Mouse (Mus musculus) T-cell, adult 2 months (primary cell): ENCODE results near the gene Zap70.

Experiments
- DNase-seq: peaks from one replicate; pipeline ENCODE4 v3.0.0; 2022; ENCODE audit warnings: low spot score

Zap70 gene

GRCm38 (mm10) chr1:36761568-36761967, at the start of gene Zap70:
Gene Zap70, plus strand, starts transcription at chr1:36761798.
- peak; percentile 90 for DNase-seq

DNA sequence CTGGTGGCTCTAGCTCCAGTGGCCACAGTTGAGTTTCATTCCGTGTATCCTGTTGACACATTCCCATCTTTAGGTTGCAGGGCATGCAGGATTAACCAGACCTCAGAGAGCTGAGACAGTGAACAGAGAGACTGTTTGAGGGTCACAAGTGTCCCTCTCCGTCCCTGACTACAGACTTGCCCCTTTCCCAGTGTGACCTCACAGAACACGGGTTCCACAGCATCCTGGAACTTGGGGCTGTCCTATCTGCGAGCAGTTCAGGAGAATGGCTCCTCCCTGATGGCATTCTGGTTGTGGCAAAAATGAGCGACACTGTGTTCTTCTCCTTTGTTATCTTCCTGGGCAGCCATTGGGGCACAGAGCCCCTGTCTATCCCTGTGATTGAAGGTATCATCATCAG, 47.3 kb upstream of the Zap70 start, which contains the start of gene Actr1b:
Gene Actr1b, minus strand, starts transcription at position 112 of the 400 bp plus-strand sequence.
- DNase-seq = no peak

- DNase-seq = no peak
Observed at GRCm38 (mm10) chr1:36718786-36719185, 42.8 kb upstream of the Zap70 start.

DNA sequence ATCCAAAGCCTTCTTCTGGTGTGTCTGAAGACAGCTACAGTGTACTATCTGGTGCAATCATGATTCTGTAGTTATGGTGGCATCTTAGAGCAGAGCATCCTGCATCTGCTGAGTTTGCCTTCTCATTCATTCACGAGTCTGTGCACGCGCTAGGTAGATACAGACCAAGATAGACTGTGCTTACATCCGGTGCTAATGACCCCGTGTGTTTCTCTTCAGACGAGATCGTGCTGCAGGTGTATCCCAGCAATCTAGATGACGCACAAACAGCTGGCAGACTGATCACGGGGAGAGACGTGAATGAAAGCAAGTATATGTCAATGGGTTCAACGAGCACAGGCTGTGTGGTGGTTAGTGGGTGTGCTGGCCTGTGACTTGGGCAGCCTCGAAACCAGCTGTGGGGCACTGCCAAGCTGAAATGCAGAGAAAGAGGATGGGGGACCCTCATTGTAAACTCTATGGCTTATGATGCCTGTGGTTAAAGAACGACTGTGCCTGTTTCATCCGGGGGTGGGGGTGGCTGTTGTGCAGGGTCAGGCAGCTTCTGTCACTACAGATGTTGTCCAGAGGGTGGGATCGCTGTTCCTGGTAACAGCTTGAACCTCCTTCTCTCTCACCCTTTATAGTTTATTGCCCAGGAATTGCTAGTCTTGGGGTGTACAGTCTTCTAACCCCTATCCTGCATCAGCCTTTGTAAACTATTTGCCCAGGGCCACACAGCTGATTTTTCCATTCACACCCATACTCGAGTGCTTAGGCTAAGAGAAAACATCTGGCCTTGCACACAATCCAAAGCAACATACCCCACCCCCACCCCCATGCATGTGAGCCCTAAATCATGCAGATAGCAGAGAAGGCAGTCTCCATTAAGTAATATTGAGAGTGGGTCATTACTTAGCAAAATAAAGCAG, 38.2 kb upstream of the Zap70 start:
- peak; percentile 77 for DNase-seq

- DNase-seq = no peak
Observed at GRCm38 (mm10) chr1:36724057-36724431, 37.6 kb upstream of the Zap70 start.

GRCm38 (mm10) chr1:36737300-36737699, 24.3 kb upstream of the Zap70 start:
- peak; percentile 82 for DNase-seq

DNA sequence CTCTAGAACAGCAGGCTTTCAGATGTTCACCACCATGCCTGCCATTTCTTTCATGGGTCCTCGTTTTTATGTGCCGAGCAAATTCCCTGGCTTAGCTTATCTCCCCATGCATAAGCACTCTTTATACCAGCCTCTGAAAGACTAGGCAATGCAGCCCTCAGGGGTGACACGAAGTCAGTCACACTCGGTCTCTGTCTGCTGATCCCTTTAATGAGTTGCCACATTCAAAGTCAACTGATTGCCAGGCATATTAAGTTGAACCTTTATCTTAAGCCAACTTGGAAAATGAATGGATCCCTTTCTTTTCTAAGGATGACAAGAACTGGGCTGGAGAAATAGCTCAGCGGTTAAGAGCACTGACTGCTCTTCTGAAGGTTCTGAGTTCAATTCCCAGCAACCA, 22.4 kb upstream of the Zap70 start:
- DNase-seq = no peak

- no peak for DNase-seq
Observed at GRCm38 (mm10) chr1:36743046-36743445, 18.6 kb upstream of the Zap70 start.

- DNase-seq = peak; percentile 83
Observed at GRCm38 (mm10) chr1:36744268-36744944, 17.2 kb upstream of the Zap70 start.

DNA sequence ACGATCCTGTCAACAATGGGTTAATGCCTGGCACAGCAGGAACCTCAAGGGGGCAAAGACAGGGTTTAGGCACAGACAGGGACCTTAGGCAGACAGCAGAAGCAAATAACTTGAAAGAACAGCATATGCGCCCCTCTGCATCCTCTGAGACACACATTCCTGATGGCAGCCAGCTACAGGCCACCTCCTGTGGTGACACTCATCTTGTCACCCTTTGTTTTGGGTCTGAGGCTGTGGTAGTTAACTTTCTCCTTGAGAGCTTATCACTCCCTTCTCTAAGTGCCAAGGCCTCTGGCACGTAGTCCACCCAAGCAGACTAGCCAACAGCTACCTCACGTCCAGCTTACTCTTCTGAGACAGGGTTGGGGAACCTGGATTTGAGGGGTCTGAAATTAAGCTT, 15.9 kb upstream of the Zap70 start:
- no peak for DNase-seq

GRCm38 (mm10) chr1:36746452-36746851, 15.1 kb upstream of the Zap70 start:
- DNase-seq = peak; percentile 55

- no peak for DNase-seq
Observed at GRCm38 (mm10) chr1:36753932-36754675, 7.5 kb upstream of the Zap70 start.

GRCm38 (mm10) chr1:36758553-36758952, 3.0 kb upstream of the Zap70 start:
- no peak for DNase-seq

- no peak for DNase-seq
Observed at GRCm38 (mm10) chr1:36759076-36759475, 2.5 kb upstream of the Zap70 start.

- DNase-seq = no peak
Observed at GRCm38 (mm10) chr1:36760401-36760800, 1.2 kb upstream of the Zap70 start.

DNA sequence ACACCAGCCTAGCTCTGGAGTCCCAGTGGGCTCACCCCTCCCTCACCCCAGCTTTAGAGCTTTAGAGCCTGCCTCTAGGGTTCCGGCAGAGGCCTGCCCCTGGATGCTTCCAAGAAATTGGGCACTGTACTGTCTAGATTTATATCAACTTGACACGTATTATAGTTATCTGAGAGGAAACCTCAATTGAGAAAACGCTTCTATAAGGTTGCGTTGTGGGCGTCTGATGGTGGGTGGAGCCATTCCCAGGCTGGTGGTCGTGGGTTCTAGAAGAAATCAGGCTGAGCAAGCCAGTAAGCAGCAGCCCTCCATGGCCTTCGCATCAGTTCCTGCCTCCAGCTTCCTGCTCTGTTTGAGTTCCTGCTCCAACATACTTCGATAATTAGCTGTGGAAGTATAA, 537 bp upstream of the Zap70 start:
- DNase-seq = no peak

DNA sequence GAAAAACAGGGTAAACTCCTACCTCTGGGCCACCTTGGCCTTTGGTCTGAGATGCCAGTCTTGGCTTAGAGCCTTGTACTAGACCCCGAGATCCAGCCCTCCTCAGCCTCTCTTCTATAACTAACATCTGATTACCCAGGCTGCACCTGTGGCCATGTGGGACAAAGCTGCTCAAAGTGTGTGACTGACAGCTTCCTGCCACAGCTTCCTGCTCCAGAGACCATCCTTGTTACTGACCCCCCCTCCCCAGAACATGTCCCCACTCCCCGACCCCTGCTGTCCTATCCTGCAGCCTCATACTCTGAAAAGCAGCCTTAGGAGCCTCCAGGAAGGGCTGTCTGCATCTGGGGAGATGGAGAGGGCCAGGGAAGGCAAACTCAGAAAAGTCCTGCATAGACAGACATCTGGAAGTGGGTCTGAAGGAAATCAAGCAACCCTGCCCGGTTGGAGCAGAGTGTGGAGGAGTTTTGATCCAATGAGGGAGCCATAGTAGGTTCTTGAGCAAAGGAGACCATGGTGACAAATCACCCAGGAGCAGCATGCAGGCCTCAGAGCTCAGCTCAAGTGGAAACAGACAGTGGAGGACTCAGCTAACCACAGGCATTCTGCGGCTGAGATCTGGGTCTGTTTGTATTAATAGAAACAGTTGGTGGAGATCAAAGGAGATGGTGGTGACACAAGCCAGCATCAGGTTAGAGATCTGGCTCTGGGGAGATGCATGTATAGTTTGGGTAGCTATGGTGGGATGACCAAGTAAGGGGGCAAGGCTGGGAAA, 5.0 kb downstream of the Zap70 start:
- DNase-seq = peak; percentile 76

GRCm38 (mm10) chr1:36767321-36767720, 5.7 kb downstream of the Zap70 start:
- DNase-seq = peak; percentile 42

- DNase-seq = no peak
Observed at GRCm38 (mm10) chr1:36768786-36769185, 7.2 kb downstream of the Zap70 start.

GRCm38 (mm10) chr1:36769951-36770350, 8.4 kb downstream of the Zap70 start:
- no peak for DNase-seq

DNA sequence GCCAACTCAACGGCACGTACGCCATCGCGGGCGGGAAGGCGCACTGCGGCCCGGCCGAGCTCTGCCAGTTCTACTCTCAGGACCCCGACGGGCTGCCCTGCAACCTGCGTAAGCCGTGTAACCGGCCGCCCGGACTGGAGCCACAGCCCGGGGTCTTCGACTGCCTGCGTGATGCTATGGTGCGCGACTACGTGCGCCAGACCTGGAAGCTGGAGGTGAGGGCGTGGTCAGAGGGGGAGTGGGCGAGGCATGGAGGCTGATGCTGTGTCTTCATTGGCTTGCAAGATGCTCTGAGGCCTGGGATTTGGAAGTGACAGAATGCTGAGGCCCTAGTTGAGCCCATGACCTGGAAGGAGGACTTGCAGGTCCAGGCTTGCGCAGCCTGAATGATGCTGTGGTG, 9.4 kb downstream of the Zap70 start:
- DNase-seq = no peak
